Mouse (Mus musculus) cerebellum, adult 18-20 months (tissue): ENCODE data around the gene Trim46.

Experiments
- DNase-seq, 2 experiments: peaks; one replicate each; pipeline ENCODE4 v3.0.0; 2021

Trim46 gene

DNA sequence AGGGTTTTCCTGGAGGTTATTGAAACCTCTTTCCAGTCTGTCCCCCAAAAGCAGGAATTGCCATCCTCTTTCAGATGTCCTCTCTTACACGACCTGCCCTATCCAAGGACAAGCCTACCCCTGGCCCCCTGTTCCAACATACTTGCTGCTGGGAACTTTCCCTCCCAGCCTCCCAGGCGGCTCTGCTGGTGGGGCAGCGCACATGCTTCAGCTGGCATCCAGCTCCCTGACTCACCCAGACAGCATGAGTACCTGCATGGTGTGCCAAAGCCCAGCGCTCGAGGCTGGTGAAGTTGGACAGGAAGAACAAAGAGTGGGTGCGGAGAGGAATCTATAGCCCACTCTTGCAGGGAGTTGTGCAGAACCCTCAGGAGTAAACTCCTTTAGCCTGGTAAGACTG is 24.8 kb upstream of the Trim46 start:
- peak; percentile 67 to 73 for DNase-seq

- peak; percentile 87 to 89 for DNase-seq
Measured at GRCm38 (mm10) chr3:89270051-89270755, 24.1 kb upstream of the Trim46 start, which contains the start of gene Slc50a1. Gene Slc50a1, minus strand, starts transcription at chr3:89270570.

GRCm38 (mm10) chr3:89268916-89269315 is 22.8 kb upstream of the Trim46 start:
- no peak for DNase-seq

DNA sequence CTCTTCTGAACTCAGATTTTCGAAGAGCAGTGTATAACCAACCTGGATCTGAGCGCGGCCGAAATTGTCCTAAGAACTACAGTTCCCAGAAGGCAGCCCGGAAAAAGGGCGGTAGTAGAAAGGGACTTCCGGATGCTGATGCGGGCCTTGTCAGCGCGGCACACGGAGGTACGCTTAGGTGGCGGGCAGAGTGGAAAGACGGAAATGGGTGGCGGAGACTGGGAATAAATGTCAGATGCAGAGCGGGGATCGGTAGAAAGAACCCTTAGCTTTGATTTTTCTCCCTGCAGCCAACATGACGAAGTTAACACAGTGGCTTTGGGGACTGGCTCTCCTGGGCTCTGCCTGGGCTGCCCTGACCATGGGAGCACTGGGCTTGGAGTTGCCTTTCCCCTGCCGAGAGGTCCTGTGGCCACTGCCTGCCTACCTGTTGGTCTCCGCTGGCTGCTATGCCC is 20.4 kb upstream of the Trim46 start:
- DNase-seq: peak; percentile 85 to 89

DNA sequence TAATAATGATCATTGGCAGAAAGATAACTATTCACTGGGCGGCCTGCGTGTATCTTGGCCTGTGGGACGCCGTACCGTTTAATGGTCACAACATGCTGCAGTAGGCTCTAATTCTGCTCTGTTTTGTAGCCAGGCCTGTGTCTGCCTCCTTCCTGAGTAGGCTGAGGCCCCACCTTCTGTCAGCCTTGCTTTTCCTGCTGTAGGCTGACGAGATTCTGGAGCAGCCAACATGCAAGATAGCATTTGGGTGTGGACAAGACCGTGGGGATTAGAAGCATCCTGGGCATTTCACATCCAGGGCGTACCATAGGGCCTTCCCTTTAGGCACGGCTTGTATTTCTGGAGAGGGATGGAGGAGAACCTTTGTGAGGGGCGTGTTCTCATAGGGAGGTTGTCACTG is 16.3 kb upstream of the Trim46 start:
- no peak for DNase-seq

DNA sequence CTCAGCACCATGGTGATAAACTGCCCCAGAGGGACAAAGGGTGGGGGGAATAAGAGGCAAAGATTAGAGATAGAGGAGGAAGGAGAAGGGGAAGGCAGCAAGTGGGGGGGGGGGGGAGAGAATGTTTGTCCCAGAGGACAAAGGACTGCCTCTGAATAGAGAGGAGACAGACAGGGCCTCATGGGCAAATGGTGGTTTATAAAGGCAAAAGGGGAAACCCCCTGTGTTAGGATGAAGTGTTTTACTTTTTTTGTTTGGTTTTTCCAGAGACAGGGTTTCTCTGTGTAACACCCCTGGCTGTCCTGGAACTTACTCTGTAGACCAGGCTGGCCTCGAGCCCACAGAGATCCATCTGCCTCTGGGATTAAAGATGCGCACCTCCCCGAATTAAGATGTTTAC is 14.1 kb upstream of the Trim46 start:
- no peak for DNase-seq

- DNase-seq: no peak
Measured at GRCm38 (mm10) chr3:89259076-89259475, 13.0 kb upstream of the Trim46 start, which contains the start of gene Dpm3. Gene Dpm3, plus strand, starts transcription at chr3:89259358.

DNA sequence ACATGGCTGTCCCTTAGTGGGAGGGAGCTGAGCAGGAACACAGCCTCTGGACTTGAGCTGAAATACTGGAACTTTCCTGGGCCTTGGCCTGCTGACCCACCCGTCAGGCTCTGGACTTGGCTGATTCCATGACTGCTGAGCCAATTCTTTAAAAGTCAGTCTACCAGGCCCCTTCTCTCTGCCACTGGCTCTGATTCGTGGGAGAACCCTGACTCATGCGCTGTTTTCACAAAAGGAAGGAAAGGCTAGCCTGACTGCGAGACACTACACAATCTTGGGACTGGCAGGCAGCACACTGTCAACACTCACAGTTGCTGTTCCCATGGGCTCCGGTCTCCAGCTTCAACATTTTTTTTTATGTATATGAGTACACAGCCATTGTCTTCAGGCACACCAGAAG is 10.1 kb upstream of the Trim46 start:
- DNase-seq: no peak

GRCm38 (mm10) chr3:89254994-89255393 is 8.9 kb upstream of the Trim46 start:
- DNase-seq: no peak

GRCm38 (mm10) chr3:89251365-89251895 is 5.3 kb upstream of the Trim46 start:
- DNase-seq: no peak

DNA sequence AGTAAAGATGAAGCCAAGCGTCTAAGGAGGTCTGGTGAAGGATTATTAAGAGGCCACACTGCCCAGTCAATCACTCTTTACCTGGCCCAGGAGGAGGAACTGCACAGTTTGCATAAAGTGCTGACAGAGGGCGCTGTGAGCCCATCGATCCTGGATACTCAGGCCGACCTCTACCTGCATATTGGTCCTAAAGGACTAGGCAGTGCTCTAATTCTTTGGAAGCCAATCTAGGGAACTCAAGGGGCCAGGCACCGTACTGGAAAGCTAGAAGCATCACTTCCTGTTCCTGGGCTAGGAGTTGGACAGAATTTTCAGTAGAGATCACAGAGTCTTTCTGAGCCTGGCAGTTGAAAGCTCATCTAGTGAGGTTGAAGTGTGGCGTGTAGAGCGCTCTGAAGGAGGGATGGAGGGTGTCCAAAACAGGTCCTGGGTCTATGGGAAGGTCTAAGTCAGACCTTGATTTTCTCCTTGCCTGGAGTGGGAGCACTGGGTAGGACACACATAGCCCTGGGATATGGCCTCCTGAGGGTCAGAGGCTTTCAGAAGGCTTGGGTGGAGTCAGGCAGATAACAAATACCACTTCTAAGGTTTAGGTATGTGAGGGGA is 4.4 kb upstream of the Trim46 start:
- DNase-seq: peak; percentile 74 to 77

GRCm38 (mm10) chr3:89247466-89247865 is 1.4 kb upstream of the Trim46 start:
- peak in 1 of 2 experiments; percentile 9 for DNase-seq

DNA sequence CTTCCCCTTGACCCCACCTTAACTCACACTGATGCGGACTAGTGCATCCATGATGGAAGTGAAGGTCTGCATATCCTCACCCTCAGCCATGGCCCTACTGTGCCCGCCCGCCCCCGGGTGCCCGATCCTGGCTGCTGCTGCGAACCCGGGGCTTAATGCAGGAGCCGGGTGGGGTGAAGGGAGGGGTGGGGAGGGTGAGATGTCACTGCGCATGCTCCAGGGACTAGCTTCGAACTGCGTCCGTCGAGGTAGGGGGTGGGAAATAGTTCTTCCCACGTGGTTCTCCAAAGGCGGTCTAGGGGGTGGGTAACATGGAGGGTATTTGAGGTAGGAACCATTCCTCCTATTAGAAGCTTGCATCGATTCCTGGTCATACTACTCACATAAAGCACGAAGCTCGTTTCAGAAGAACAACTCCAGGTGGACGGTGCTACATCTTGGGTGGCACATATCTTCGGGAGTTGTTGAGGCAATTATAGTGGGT is 379 bp downstream of the Trim46 start, which contains the start of gene Krtcap2:
TSS of gene Krtcap2 (plus strand) at position 279 of the 484 bp plus-strand sequence.
- peak; percentile 74 to 77 for DNase-seq

DNA sequence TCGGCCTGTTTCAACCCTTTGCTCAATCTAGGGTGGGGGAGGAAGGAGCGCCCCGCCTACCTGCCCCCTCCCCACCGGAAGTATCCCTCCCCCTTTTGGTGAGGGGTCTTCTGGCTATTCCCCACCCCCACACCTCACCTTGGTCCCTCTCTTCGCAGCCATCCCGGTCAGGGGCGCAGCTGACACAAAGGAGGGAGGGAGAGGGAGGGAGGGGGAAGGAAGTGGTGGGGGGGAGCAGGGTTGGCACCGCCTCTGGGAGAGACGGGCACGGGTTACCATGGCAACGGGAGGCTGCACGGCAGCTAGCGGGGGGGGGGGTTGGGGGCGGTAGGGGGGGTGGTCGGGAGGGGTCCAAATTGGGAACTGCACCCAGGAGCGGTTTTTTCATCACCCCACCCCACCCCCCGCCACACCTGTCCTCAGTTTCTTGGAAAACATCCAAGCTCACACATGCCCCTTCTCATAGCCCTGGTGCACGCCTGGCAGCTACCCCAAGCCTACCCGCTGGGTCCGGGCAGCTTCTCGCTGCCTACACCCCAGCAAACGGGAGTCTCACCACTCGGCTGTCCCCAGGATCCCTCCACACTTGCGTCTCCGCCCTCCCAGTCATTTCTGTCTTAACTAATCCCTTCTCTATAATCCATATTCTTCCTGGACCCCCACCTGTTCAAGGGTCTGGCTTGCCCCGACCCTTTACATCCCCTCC is 974 bp downstream of the Trim46 start:
- DNase-seq: peak; percentile 76 to 78

DNA sequence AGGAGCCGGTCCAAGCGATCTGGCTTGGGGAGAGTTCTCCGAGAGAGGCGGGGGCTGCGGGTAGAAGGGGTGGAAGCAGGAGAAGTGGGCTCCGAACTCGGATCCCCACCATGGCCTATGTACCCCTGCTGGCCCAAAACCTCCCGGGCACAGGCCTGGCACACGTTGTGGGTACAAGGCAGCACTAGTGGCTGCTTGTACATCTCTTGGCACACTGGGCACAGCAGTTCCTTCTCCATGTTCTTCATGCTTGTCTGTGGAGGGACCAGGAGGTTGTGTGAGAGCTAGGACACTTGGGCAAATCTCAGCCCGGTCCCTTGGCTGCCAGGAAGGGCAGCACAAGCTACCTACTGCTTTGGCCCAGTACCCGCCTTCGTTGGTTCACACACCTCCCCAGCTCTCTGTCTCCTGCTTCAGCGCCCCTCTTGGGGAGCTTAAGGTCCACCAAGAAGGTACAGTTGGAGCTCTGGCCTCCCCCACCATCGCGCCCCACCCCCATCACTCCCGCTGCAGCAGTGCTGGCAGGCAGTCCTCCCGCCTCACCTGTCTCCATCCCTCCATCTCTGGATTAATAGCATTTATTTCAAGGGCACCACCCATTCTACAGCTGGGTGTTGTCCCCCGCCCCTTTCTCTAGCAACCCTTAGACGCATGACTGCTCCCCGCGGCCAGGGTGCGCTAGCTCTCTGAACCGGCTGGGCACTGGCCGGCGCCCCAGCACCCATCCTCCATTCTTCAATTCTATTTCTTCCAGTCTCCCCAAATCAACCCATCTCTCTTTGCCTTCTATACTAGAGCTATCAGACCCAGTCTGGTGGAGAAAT is 1.7 kb downstream of the Trim46 start:
- peak; percentile 58 to 66 for DNase-seq

DNA sequence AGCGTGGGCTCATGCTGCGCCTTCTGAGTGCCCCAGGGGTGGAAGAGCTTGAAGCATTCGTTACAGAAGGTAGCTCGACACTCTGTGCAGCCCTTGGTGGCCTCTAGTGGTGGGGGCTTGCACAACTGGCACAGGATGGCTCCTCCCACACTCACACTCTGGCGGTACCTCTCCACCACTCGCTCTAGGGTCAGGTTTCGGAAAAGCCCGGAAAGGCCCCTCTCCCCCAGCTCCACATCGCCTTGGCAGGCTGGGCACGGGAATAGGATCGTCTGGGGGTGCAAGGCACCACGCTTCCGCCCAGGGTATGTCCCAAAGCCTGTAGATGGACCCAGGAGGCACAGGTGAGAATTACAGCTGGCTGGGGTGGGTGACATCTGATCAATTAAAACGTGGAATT is 2.5 kb downstream of the Trim46 start:
- DNase-seq: peak in 1 of 2 experiments; percentile 30

DNA sequence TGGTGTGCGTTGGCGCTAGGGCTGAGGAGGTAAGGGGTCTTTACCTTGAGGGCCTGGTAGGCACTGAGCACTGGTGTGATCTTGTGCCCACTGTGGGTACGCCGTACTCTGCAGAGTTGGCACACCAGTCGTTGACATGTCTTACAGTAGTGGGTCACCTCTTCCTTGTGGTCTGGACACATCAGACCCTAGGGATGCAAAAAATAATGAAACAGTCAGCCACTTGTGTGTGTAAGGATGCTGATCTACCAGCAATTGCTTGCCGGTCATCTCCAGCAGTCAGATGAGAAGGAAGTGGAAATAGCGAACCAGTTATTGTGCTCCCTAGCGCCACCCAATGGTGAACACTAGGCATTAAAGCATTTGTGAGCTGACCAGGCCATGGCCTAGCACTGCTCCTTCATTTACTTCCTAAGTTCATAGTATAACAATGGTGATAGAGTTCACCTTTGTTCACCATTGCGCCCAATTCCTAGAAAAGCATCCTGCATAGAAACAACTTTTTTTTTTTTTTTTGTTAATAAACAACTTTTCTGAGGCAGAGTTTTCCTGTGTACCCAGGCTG is 3.7 kb downstream of the Trim46 start:
- peak; percentile 75 to 82 for DNase-seq

DNA sequence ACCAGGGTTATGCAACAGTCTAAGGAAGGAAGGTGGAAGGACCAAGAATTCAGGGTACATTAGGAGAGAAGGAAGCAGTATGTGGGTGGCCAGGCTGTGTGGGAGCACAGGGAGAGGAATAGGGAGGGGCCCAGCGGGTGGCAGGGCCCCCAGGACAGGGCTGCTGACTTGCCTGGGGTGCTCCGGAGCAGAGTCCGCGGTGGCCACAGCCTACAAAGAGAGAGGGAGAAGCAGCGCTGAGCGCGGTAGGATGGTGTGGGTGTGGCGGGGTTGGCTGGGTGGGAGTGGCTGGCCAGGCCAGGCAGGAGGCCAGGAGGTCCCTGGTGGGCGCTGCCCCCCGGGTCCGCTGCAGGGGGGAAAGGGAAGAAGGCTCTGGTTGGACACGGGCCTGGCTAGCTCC is 7.6 kb downstream of the Trim46 start:
- no peak for DNase-seq

DNA sequence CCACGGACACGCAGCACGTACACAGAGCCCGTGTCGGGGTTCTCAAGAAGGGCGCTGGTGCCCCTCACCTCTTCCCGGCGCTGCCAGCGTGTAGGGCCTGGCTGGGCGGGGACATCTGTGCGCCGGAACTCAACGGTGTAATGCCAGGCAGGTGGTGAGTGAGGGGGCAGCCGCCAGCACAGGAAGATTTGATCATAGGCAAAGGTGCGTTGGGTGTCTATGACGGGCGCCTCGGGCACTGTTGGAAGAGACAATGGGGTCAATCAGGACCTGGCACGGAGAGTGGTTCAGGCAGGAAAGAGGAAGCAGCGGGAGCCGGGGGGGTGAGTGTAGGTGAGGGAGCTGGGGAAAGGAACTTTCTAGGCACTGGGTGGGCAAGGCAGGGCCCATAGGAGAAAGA is 8.4 kb downstream of the Trim46 start:
- DNase-seq: no peak

GRCm38 (mm10) chr3:89236516-89236915 is 9.6 kb downstream of the Trim46 start:
- no peak for DNase-seq

GRCm38 (mm10) chr3:89233562-89234110 is 12.5 kb downstream of the Trim46 start:
- DNase-seq: no peak

DNA sequence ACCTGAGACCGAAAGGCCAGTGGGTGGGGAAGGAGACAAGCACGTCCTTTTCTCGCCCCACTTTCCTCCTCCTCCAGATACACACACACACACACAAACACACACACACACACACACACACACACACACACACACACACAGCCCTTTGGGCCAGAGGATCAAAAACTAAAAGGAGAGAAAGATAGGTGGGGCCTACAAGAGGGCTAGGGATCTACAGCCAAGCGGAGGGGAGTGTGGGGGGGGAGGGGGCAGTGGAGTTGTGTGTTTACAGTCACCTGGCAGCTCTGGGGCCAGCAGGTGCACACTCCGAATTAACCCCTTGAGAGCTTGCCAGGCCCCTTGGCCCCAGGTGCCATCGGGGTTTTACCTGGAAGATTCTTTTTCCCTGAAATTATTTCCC is 13.5 kb downstream of the Trim46 start:
- DNase-seq: no peak
